18 mouse cellular contexts compared by ENCODE assay signal in genomic region chr1:48342963-48343362, GRCm38 (mm10).
DNase-seq lines count a peak whose midpoint lies in the region; ATAC-seq lines count a peak whose summit lies in the region.
"Had no signal": no experiment of that assay in that cellular context is flagged by ENCODE, and none has a peak within 500 bp of the region (broad histone marks: within the 10 kb centered on the region; RNA-seq: fewer than 3 reads in every experiment).

No protein-coding gene starts in this region.

- no peak for ATAC-seq in cerebellum, adult (ENCODE audit: insufficient number of reproducible peaks, low FRiP score, low TSS enrichment)
- ATAC-seq in frontal cortex, adult (ENCODE audit: low TSS enrichment) = 0 out of 2 replicates have a peak, but pooled peaks have one; percentile 13
- ATAC-seq in megakaryocyte, adult 5-6 weeks (ENCODE audit: poor library complexity, severe bottlenecking) = no peak
- ATAC-seq: CD4-positive, CD25-positive, alpha-beta regulatory T cell, adult 4 months; hindbrain, postnatal 0 days had no signal

- peak; percentile 6 to 23 for DNase-seq in cerebellum, postnatal 10 days
- DNase-seq in frontal cortex, postnatal 36 days (ENCODE audit: low spot score in 2 of 2) = no peak
- peak; percentile 47 for DNase-seq in layer of hippocampus, adult 9-11 months
- no peak for DNase-seq in layer of hippocampus, postnatal 25 days (ENCODE audit: extremely low spot score in 1 of 2, low spot score in 1 of 2)
- peak; percentile 22 for DNase-seq in brain, embryonic 18.5 days (ENCODE audit: low read depth, low spot score)
- DNase-seq: adrenal gland, adult 8-10 months; B cell, adult 2 months; cerebellum, adult 11 months; cerebellum, adult 8-10 months; cerebellum, postnatal 25 days; gastrocnemius, postnatal 14 days; heart, adult 2 months; heart, postnatal 14 days had no signal

Comparison
In these comparisons a context has a peak if more than half of its experiments do, and no peak if none do; other contexts are left out.
1. DNase-seq: peak in cerebellum, postnatal 10 days (2 of 2), layer of hippocampus, adult 9-11 months (single experiment) and brain, embryonic 18.5 days (single experiment); none in frontal cortex, postnatal 36 days (0 of 2) and layer of hippocampus, postnatal 25 days (0 of 2).